Mouse (Mus musculus): Measurements from ENCODE around the gene Aktip. TPM values are rescaled to one million over a fixed set of nuclear protein-coding genes. Genes with fewer than 3 reads are reported as not detected.
A peak's percentile ranks its signal among the peaks of the same experiment; 100 is the strongest.

Aktip gene
- total and polyA plus RNA-seq, 3 experiments: 9.3 to 13.4 (median 13.3) TPM

DNA sequence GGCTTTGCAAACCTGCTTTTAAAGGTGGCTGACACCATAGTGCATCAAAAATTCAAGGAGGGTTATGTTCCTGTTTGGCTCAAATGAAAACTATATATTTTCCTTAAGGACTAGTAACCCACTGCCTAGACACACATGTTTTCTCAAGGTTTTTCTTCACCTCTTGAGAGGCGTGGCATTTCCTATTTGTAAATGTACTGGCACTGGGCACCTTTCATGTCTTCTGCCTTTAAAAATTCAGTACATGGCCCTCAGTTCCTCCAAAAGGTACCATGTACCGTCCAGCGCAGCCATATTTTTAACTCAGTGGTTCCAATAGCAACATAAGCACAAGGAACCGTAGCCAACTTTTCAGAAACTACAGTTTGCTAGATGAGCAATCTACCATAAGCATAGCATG lies 67.0 kb downstream of the Aktip start:
- H3K27me3 ChIP-seq (replicated peaks): no peaks in the 10 kb centered on the region
- H3K27ac ChIP-seq (ENCODE audit: insufficient read depth, low read depth): no peak overlapping the region
- dilution Hi-C loops (cut with MboI; ENCODE audit: extremely low pct_ligation_motif_present, extremely low pct_unique_long_range_greater_than_20kb, low sequenced_read_pairs) (no loop called here), in situ Hi-C loops (cut with MboI; ENCODE audit: low pct_ligation_motif_present, low pct_unique_long_range_greater_than_20kb, low sequenced_read_pairs) (no loop called here)
- TF ChIP-seq UBTF (IDR thresholded peaks at IDR 0.05; ENCODE audit: low read depth, low read length): no peak
- TF ChIP-seq TBP (conservative IDR thresholded peaks at IDR 0.05; ENCODE audit: low read depth, low read length): no peak
- TF ChIP-seq POLR2A (IDR thresholded peaks at IDR 0.05; ENCODE audit: low read depth, low read length): no peak
- no peak for TF ChIP-seq ZMIZ1 (IDR thresholded peaks at IDR 0.05; ENCODE audit: low read depth, low read length)
- TF ChIP-seq JUND (conservative IDR thresholded peaks at IDR 0.05; ENCODE audit: low read depth, low read length): no peak
- TF ChIP-seq MYC (IDR thresholded peaks at IDR 0.05; ENCODE audit: low read depth, low read length): no peak
- no peak for TF ChIP-seq GABPA (IDR thresholded peaks at IDR 0.05; ENCODE audit: insufficient replicate concordance, low read depth, low read length)
- TF ChIP-seq ZNF384 (IDR thresholded peaks at IDR 0.05; ENCODE audit: low read depth, low read length): no peak
- peak overlapping the region in 1 of 3 experiments; percentile 59 for H3K4me3 ChIP-seq (replicated peaks in 1 of 3; ENCODE audit: low read depth in 2 of 3, low read length in 2 of 3, poor library complexity in 1 of 3)
- no peak overlapping the region for H3K9ac ChIP-seq (ENCODE audit: insufficient read depth, low read depth)
- H3K9me3 ChIP-seq (replicated peaks; ENCODE audit: low read length): no peaks in the 10 kb centered on the region
- no peak for DNase-seq (ENCODE audit: extremely low read depth)
- peaks cover 0 to 15% of the 10 kb centered on the region in 2 experiments; a peak in 2 of 4 replicates for H3K4me1 ChIP-seq (ENCODE audit: control insufficient read depth in 1 of 2, insufficient read depth in 2 of 2)
- H3K4me2 ChIP-seq (ENCODE audit: insufficient read depth, low read depth, poor library complexity, severe bottlenecking): 0 out of 2 replicates have a peak overlapping the region, but pooled peaks have one; percentile 60
- H3K79me2 ChIP-seq (replicated peaks; ENCODE audit: control insufficient read depth, extremely low read depth, insufficient read depth, poor library complexity, severe bottlenecking): no peaks in the 10 kb centered on the region; the same call in 1 of the 2 replicates
- peaks cover 14 to 31% of the 10 kb centered on the region in 2 experiments for H3K36me3 ChIP-seq (replicated peaks in 1 of 2; ENCODE audit: control insufficient read depth in 1 of 2, insufficient read depth in 1 of 2, low read length in 1 of 2)

DNA sequence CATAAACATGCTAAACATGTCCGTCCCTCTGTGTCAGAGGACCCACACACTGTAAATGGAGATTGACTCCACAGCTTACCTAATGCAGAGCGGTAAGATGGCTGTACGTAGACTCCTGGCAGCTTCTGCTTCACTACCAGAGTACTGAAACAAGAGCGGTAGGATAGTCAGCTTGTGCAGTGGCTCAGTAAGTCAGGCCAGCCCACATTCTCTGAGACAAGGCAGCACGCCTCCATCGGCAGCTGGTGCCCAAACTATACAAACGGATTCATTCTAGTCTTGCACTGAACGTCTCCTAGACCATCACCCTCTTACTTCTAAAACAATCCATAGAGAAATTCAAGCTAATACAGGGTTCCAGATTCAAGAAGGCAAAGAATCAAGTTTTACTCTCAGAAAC lies 73.0 kb downstream of the Aktip start:
- no peaks in the 10 kb centered on the region for H3K79me2 ChIP-seq (replicated peaks; ENCODE audit: control insufficient read depth, extremely low read depth, insufficient read depth, poor library complexity, severe bottlenecking)
- no peak overlapping the region for H3K4me3 ChIP-seq (replicated peaks in 1 of 3; ENCODE audit: low read depth in 2 of 3, low read length in 2 of 3, poor library complexity in 1 of 3)
- no peaks in the 10 kb centered on the region for H3K27me3 ChIP-seq (replicated peaks)
- H3K4me2 ChIP-seq (ENCODE audit: insufficient read depth, low read depth, poor library complexity, severe bottlenecking): no peak overlapping the region
- H3K27ac ChIP-seq (ENCODE audit: insufficient read depth, low read depth): no peak overlapping the region
- H3K4me1 ChIP-seq (ENCODE audit: control insufficient read depth in 1 of 2, insufficient read depth in 2 of 2): no peaks in the 10 kb centered on the region
- no peaks in the 10 kb centered on the region for H3K9me3 ChIP-seq (replicated peaks; ENCODE audit: low read length)
- H3K9ac ChIP-seq (ENCODE audit: insufficient read depth, low read depth): no peak overlapping the region
- peaks cover 55 to 83% of the 10 kb centered on the region in 2 experiments for H3K36me3 ChIP-seq (replicated peaks in 1 of 2; ENCODE audit: control insufficient read depth in 1 of 2, insufficient read depth in 1 of 2, low read length in 1 of 2)
- in situ Hi-C loops (cut with MboI; ENCODE audit: low pct_ligation_motif_present, low pct_unique_long_range_greater_than_20kb, low sequenced_read_pairs) (no loop called here), dilution Hi-C loops (cut with MboI; ENCODE audit: extremely low pct_ligation_motif_present, extremely low pct_unique_long_range_greater_than_20kb, low sequenced_read_pairs) (no loop called here)
- DNase-seq (ENCODE audit: extremely low read depth): no peak
- no peak for TF ChIP-seq MAX (IDR thresholded peaks at IDR 0.05; ENCODE audit: low read length)
- no peak for TF ChIP-seq GABPA (IDR thresholded peaks at IDR 0.05; ENCODE audit: insufficient replicate concordance, low read depth, low read length)

DNA sequence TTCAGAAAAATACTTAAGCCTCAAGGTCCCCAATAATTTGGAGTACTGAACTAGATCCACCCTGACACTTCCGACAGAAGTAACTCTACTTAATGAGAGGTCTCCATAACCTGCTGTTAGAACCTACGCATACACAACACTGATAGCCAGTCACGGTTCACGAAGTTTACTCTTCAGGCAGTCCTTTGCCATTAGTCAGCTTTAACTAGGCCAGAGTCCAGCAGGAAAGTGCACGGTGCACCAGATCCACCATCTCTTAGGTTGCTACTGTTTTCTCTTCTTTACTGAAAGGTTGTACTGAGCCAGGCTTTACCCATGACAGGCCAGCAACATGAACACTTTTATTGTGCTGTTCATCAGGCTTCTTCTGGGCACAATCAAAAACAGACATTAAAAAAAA lies 75.5 kb downstream of the Aktip start:
- no peak overlapping the region for H3K4me2 ChIP-seq (ENCODE audit: insufficient read depth, low read depth, poor library complexity, severe bottlenecking)
- H3K79me2 ChIP-seq (replicated peaks; ENCODE audit: control insufficient read depth, extremely low read depth, insufficient read depth, poor library complexity, severe bottlenecking): no peaks in the 10 kb centered on the region
- in situ Hi-C loops (cut with MboI; ENCODE audit: low pct_ligation_motif_present, low pct_unique_long_range_greater_than_20kb, low sequenced_read_pairs): no loop called here
- H3K36me3 ChIP-seq (replicated peaks in 1 of 2; ENCODE audit: control insufficient read depth in 1 of 2, insufficient read depth in 1 of 2, low read length in 1 of 2): peaks cover 68 to 89% of the 10 kb centered on the region in 2 experiments
- TF ChIP-seq ELF1 (IDR thresholded peaks at IDR 0.05; ENCODE audit: low read depth, low read length): no peak
- no peak for TF ChIP-seq ZKSCAN1 (IDR thresholded peaks at IDR 0.05; ENCODE audit: borderline replicate concordance, low read depth, low read length)
- no peak for TF ChIP-seq NELFE (IDR thresholded peaks at IDR 0.05; ENCODE audit: low read depth, low read length)
- TF ChIP-seq MYC (IDR thresholded peaks at IDR 0.05; ENCODE audit: low read depth, low read length): no peak
- TF ChIP-seq GABPA (IDR thresholded peaks at IDR 0.05; ENCODE audit: insufficient replicate concordance, low read depth, low read length): no peak
- TF ChIP-seq ETS1 (conservative IDR thresholded peaks at IDR 0.05; ENCODE audit: low read depth, low read length): no peak
- TF ChIP-seq ZC3H11A (IDR thresholded peaks at IDR 0.05; ENCODE audit: low read depth, low read length): no peak
- TF ChIP-seq ZNF384 (IDR thresholded peaks at IDR 0.05; ENCODE audit: low read depth, low read length): no peak
- TF ChIP-seq KAT2A (IDR thresholded peaks at IDR 0.05; ENCODE audit: insufficient replicate concordance, low read length): no peak
- no peak for TF ChIP-seq MXI1 (IDR thresholded peaks at IDR 0.05; ENCODE audit: low read depth, low read length)
- no peak for TF ChIP-seq IRF4 (IDR thresholded peaks at IDR 0.05; ENCODE audit: low read depth, low read length)
- TF ChIP-seq PAX5 (IDR thresholded peaks at IDR 0.05; ENCODE audit: low read length): no peak
- no peak for TF ChIP-seq POLR2AphosphoS2 (IDR thresholded peaks at IDR 0.05; ENCODE audit: low read depth, low read length)
- TF ChIP-seq MAX (IDR thresholded peaks at IDR 0.05; ENCODE audit: low read length): no peak
- TF ChIP-seq EP300 (IDR thresholded peaks at IDR 0.05; ENCODE audit: low read length): no peak
- TF ChIP-seq UBTF (IDR thresholded peaks at IDR 0.05; ENCODE audit: low read depth, low read length): no peak
- H3K4me1 ChIP-seq (ENCODE audit: control insufficient read depth in 1 of 2, insufficient read depth in 2 of 2): no peaks in the 10 kb centered on the region
- H3K27ac ChIP-seq (ENCODE audit: insufficient read depth, low read depth): no peak overlapping the region
- H3K27me3 ChIP-seq (replicated peaks): no peaks in the 10 kb centered on the region
- no peak overlapping the region for H3K9ac ChIP-seq (ENCODE audit: insufficient read depth, low read depth)
- dilution Hi-C loops (cut with MboI; ENCODE audit: extremely low pct_ligation_motif_present, extremely low pct_unique_long_range_greater_than_20kb, low sequenced_read_pairs): no loop called here
- DNase-seq (ENCODE audit: extremely low read depth): no peak
- H3K9me3 ChIP-seq (replicated peaks; ENCODE audit: low read length): no peaks in the 10 kb centered on the region
- H3K4me3 ChIP-seq (replicated peaks in 1 of 3; ENCODE audit: low read depth in 2 of 3, low read length in 2 of 3, poor library complexity in 1 of 3): no peak overlapping the region
